ENCODE assay signal across 33 mouse cellular contexts in genomic region chr9:7772361-7772760, GRCm38 (mm10). TPM values are rescaled to one million over a fixed set of nuclear protein-coding genes. Genes with fewer than 3 reads are reported as not detected.
A peak's percentile ranks its signal among the peaks of the same experiment; 100 is the strongest.
DNase-seq lines count a peak whose midpoint lies in the region; ATAC-seq and TF ChIP-seq lines count a peak whose summit lies in the region.
"Had no signal": no experiment of that assay in that cellular context is flagged by ENCODE, and none has a peak within 500 bp of the region (broad histone marks: within the 10 kb centered on the region; RNA-seq: fewer than 3 reads in every experiment).

No protein-coding gene starts in this region.

- no peak overlapping the region for H3K9ac ChIP-seq in forebrain, embryonic 13.5 days
- H3K9ac ChIP-seq in forebrain, embryonic 15.5 days (replicated peaks) = no peak overlapping the region
- H3K9ac ChIP-seq in heart, embryonic 16.5 days (ENCODE audit: low read length) = no peak overlapping the region
- no peak overlapping the region for H3K9ac ChIP-seq in midbrain, embryonic 12.5 days (replicated peaks)
- H3K9ac ChIP-seq in midbrain, postnatal 0 days (replicated peaks; ENCODE audit: low read length, poor library complexity, severe bottlenecking) = no peak overlapping the region
- H3K9ac ChIP-seq: embryonic facial prominence, embryonic 13.5 days; forebrain, embryonic 12.5 days; forebrain, postnatal 0 days; hindbrain, embryonic 14.5 days had no signal

- H3K4me1 ChIP-seq in forebrain, embryonic 13.5 days = peaks cover 10% of the 10 kb centered on the region
- peaks cover 12% of the 10 kb centered on the region; the same call in 1 of the 2 replicates for H3K4me1 ChIP-seq in forebrain, embryonic 15.5 days
- peaks cover 32% of the 10 kb centered on the region for H3K4me1 ChIP-seq in heart, embryonic 10.5 days
- H3K4me1 ChIP-seq in heart, embryonic 16.5 days (ENCODE audit: control insufficient read depth, insufficient read depth, low read length) = peaks cover 36% of the 10 kb centered on the region
- H3K4me1 ChIP-seq in midbrain, embryonic 12.5 days = peaks cover 22% of the 10 kb centered on the region
- peaks cover 7% of the 10 kb centered on the region; the same call in 1 of the 2 replicates for H3K4me1 ChIP-seq in midbrain, postnatal 0 days (ENCODE audit: insufficient read depth, low read length)

- DNase-seq in heart, embryonic 10.5 days (ENCODE audit: low spot score) = peak; percentile 70
- DNase-seq in heart, postnatal 36 days = no peak
- no peak for DNase-seq in heart, adult 18-20 months
- no peak for DNase-seq in midbrain, postnatal 0 days (ENCODE audit: low spot score)
- DNase-seq: adrenal gland, postnatal 10 days; adrenal gland, postnatal 36 days; B cell, adult 2 months; cerebellum, adult 11 months; cerebellum, adult 2 months; cerebellum, adult 9-11 months; cerebellum, postnatal 25 days; embryo, embryonic 11 days; forebrain, postnatal 0 days; gastrocnemius, postnatal 10 days; gastrocnemius, postnatal 36 days; kidney, adult 18-20 months; kidney, adult 9 months had no signal

- intact Hi-C loops in heart, postnatal 36 days (cut with DNase I) = no loop called here

- H3K27ac ChIP-seq in forebrain, embryonic 13.5 days = peak overlapping the region; percentile 14; the same call in 1 of the 2 replicates
- no peak overlapping the region for H3K27ac ChIP-seq in forebrain, embryonic 15.5 days (replicated peaks)
- no peak overlapping the region for H3K27ac ChIP-seq in heart, embryonic 10.5 days
- peak overlapping the region; percentile 53; the same call in 1 of the 2 replicates for H3K27ac ChIP-seq in heart, embryonic 16.5 days (ENCODE audit: low read length)
- peak overlapping the region; percentile 42 for H3K27ac ChIP-seq in midbrain, embryonic 12.5 days (replicated peaks)
- H3K27ac ChIP-seq in midbrain, postnatal 0 days (ENCODE audit: low read depth, low read length) = no peak overlapping the region
- H3K27ac ChIP-seq: embryonic facial prominence, embryonic 10.5 days; embryonic facial prominence, embryonic 13.5 days; forebrain, embryonic 12.5 days; hindbrain, embryonic 14.5 days; hindbrain, postnatal 0 days had no signal

- no peak for ATAC-seq in forebrain, embryonic 13.5 days
- no peak for ATAC-seq in forebrain, embryonic 15.5 days (replicated peaks)
- ATAC-seq in heart, embryonic 16.5 days (replicated peaks; ENCODE audit: extremely low read depth, insufficient read depth, low FRiP score) = 0 out of 2 replicates have a peak, but pooled peaks have one; percentile 4
- no peak for ATAC-seq in midbrain, embryonic 12.5 days (ENCODE audit: low FRiP score, low read depth)
- ATAC-seq in midbrain, postnatal 0 days (ENCODE audit: low FRiP score) = no peak
- ATAC-seq: forebrain, postnatal 0 days; inflammation-experienced regulatory T-cells, adult 6 months; intestine, embryonic 16.5 days; Patski had no signal

- no peaks in the 10 kb centered on the region for H3K27me3 ChIP-seq in forebrain, embryonic 13.5 days
- H3K27me3 ChIP-seq in forebrain, embryonic 15.5 days = no peaks in the 10 kb centered on the region
- no peaks in the 10 kb centered on the region for H3K27me3 ChIP-seq in heart, embryonic 10.5 days (ENCODE audit: insufficient read depth, poor library complexity, severe bottlenecking)
- H3K27me3 ChIP-seq in heart, embryonic 16.5 days (ENCODE audit: control insufficient read depth, insufficient read depth, low read length) = no peaks in the 10 kb centered on the region
- H3K27me3 ChIP-seq in midbrain, embryonic 12.5 days = no peaks in the 10 kb centered on the region
- H3K27me3 ChIP-seq in midbrain, postnatal 0 days (ENCODE audit: insufficient read depth, low read length) = no peaks in the 10 kb centered on the region
- H3K27me3 ChIP-seq: CH12.LX; embryonic facial prominence, embryonic 13.5 days; forebrain, embryonic 12.5 days; Patski had no signal

- H3K9me3 ChIP-seq in forebrain, embryonic 13.5 days (replicated peaks) = no peaks in the 10 kb centered on the region
- no peaks in the 10 kb centered on the region for H3K9me3 ChIP-seq in forebrain, embryonic 15.5 days
- no peaks in the 10 kb centered on the region for H3K9me3 ChIP-seq in heart, embryonic 10.5 days
- H3K9me3 ChIP-seq in heart, embryonic 16.5 days (replicated peaks; ENCODE audit: control insufficient read depth, low read length) = no peaks in the 10 kb centered on the region
- no peaks in the 10 kb centered on the region for H3K9me3 ChIP-seq in midbrain, embryonic 12.5 days
- H3K9me3 ChIP-seq in midbrain, postnatal 0 days (ENCODE audit: low read length) = no peaks in the 10 kb centered on the region
- H3K9me3 ChIP-seq: embryonic facial prominence, embryonic 10.5 days; embryonic facial prominence, embryonic 13.5 days; forebrain, embryonic 12.5 days; G1E had no signal

- H3K4me3 ChIP-seq in forebrain, embryonic 13.5 days = no peak overlapping the region
- no peak overlapping the region for H3K4me3 ChIP-seq in forebrain, embryonic 15.5 days
- no peak overlapping the region for H3K4me3 ChIP-seq in heart, embryonic 10.5 days
- H3K4me3 ChIP-seq in heart, embryonic 16.5 days (ENCODE audit: low read length) = no peak overlapping the region
- no peak overlapping the region for H3K4me3 ChIP-seq in midbrain, embryonic 12.5 days
- no peak overlapping the region for H3K4me3 ChIP-seq in midbrain, postnatal 0 days (ENCODE audit: low read depth, low read length)
- H3K4me3 ChIP-seq: embryonic facial prominence, embryonic 10.5 days; embryonic facial prominence, embryonic 13.5 days; erythroblast, embryonic 14.5 days; forebrain, embryonic 12.5 days had no signal

- no peak overlapping the region for H3K4me2 ChIP-seq in forebrain, embryonic 13.5 days
- no peak overlapping the region for H3K4me2 ChIP-seq in forebrain, embryonic 15.5 days (replicated peaks)
- H3K4me2 ChIP-seq in heart, embryonic 16.5 days (ENCODE audit: low read depth, low read length) = no peak overlapping the region
- H3K4me2 ChIP-seq in midbrain, embryonic 12.5 days (replicated peaks) = no peak overlapping the region
- no peak overlapping the region for H3K4me2 ChIP-seq in midbrain, postnatal 0 days (ENCODE audit: low read depth, low read length, poor library complexity, severe bottlenecking)
- H3K4me2 ChIP-seq: embryonic facial prominence, embryonic 13.5 days; forebrain, embryonic 12.5 days; heart, embryonic 11.5 days; hindbrain, embryonic 14.5 days had no signal

- peaks cover 46% of the 10 kb centered on the region for H3K36me3 ChIP-seq in forebrain, embryonic 13.5 days (ENCODE audit: poor library complexity, severe bottlenecking)
- H3K36me3 ChIP-seq in forebrain, embryonic 15.5 days = 0 out of 2 replicates have a peak, but pooled peaks cover 4% of the 10 kb centered on the region
- H3K36me3 ChIP-seq in heart, embryonic 10.5 days = peaks cover 56% of the 10 kb centered on the region
- peaks cover 10% of the 10 kb centered on the region for H3K36me3 ChIP-seq in heart, embryonic 16.5 days (ENCODE audit: control insufficient read depth, insufficient read depth)
- H3K36me3 ChIP-seq in midbrain, embryonic 12.5 days = peaks cover 20% of the 10 kb centered on the region
- H3K36me3 ChIP-seq in midbrain, postnatal 0 days (ENCODE audit: insufficient read depth, low read length) = no peaks in the 10 kb centered on the region; the same call in 1 of the 2 replicates

- 84% methylated on average over 2 of the region's 2 CpGs for WGBS in forebrain, embryonic 13.5 days
- WGBS in forebrain, embryonic 15.5 days = 87% methylated on average over 2 of the region's 2 CpGs
- WGBS in heart, embryonic 10.5 days = 79% methylated on average over 2 of the region's 2 CpGs
- WGBS in heart, embryonic 16.5 days = 89% methylated on average over 2 of the region's 2 CpGs
- 79% methylated on average over 2 of the region's 2 CpGs for WGBS in midbrain, embryonic 12.5 days
- 60% methylated on average over 2 of the region's 2 CpGs for WGBS in midbrain, postnatal 0 days

- TF ChIP-seq CTCF in midbrain, postnatal 0 days (IDR thresholded peaks at IDR 0.05) = no peak

RNA-seq across cellular contexts. Expression of gene Tmem123, which starts 8.5 kb away (rescaled TPM):
- polyA plus RNA-seq in forebrain, embryonic 13.5 days (2015; fragmentation: Nextera tagmentation; extraction: Ambion mirVana) = 48.9 and 51.9 TPM in 2 replicates
- polyA plus RNA-seq in forebrain, embryonic 15.5 days (2015; fragmentation: Nextera tagmentation; extraction: Ambion mirVana) = 27.6 and 31.5 TPM in 2 replicates
- 121 and 143 TPM in 2 replicates for polyA plus RNA-seq in heart, embryonic 10.5 days (2016; fragmentation: Nextera tagmentation; extraction: Ambion mirVana)
- total RNA-seq in heart, postnatal 36 days (2021) = 10 to 100 TPM; 37.2 to 40.4 TPM
- polyA plus RNA-seq in heart, embryonic 16.5 days (2015; fragmentation: Nextera tagmentation; extraction: Ambion mirVana) = 89.0 and 104 TPM in 2 replicates
- 10 to 100 TPM; 40.2 to 48.4 TPM for total RNA-seq in heart, adult 18-20 months (2021)
- 94.6 and 99.8 TPM in 2 replicates for polyA plus RNA-seq in midbrain, embryonic 12.5 days (2016; fragmentation: Nextera tagmentation; extraction: Ambion mirVana)
- total RNA-seq in midbrain, postnatal 0 days (2014; rRNA removed) = 14.3 and 19.8 TPM in 2 replicates
- polyA plus RNA-seq in midbrain, postnatal 0 days (2015; fragmentation: Nextera tagmentation; extraction: Ambion mirVana) = 9.6 and 10.1 TPM in 2 replicates

Comparison
In these comparisons a context has a peak if more than half of its experiments do, and no peak if none do; other contexts are left out.
1. H3K27ac ChIP-seq: peak in forebrain, embryonic 13.5 days (single experiment), heart, embryonic 16.5 days (single experiment) and midbrain, embryonic 12.5 days (single experiment); none in forebrain, embryonic 15.5 days (single experiment), heart, embryonic 10.5 days (single experiment) and midbrain, postnatal 0 days (single experiment).